Mouse (Mus musculus) E14TG2a.4 (cell line): ENCODE results near the gene Atp6v0a4.

Source experiments
- CTCF ChIP-seq: conservative IDR thresholded peaks from 2 replicates; pipeline ENCODE4 v1.5.1; 2014; ENCODE audit warnings: low read length
- NANOG ChIP-seq: IDR thresholded peaks from 2 replicates; pipeline ENCODE4 v1.6.1; 2014; ENCODE audit warnings: borderline replicate concordance, low read length, mixed read lengths
- POU5F1 ChIP-seq: IDR thresholded peaks from 2 replicates; pipeline ENCODE4 v1.6.1; 2014; ENCODE audit warnings: low read length, borderline replicate concordance

DNA sequence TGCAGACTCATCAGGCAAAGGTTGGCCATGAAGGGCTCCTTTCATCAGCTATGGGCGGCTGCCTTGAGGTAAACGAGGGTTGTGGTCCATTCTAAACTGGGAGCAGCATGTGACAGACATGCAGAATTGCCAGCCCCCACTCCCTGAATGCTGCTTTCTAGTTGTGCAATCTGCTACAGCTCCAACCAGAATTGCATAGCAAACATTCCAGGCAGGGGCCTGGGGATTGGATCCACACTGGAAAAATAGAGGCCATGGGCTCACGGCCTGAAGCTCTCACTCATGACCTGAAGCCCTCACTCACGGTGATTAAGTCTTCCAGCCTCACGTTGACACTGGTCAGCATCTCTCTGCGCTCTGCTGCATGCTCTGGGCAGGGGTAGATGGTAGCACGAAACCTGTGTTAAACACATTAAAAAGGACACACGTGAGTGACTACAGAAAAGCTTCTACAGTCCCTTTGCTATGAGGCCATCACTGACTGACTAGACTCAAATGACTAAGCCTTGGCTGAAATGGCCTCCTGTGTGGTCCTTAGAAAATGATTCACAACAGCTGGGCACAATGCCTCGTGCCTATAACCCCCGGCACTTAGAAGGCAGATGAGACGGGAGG is 42.6 kb downstream of the Atp6v0a4 start:
- no peak for TF ChIP-seq CTCF
- no peak for TF ChIP-seq POU5F1
- TF ChIP-seq NANOG = no peak
